Mouse (Mus musculus) stomach, embryonic 16.5 days (tissue): Measurements from ENCODE around the gene Mapkap1. TPM values are rescaled to one million over a fixed set of nuclear protein-coding genes. Genes with fewer than 3 reads are reported as not detected.

Source experiments
- ATAC-seq: fragments of 200-750 bp; cut with Nextera tagmentation; 2 replicates; pipeline ENCODE4 v1.8.0; 2017; ENCODE audit warnings: moderate number of reproducible peaks, moderate TSS enrichment; ENCODE audit not compliant: insufficient read depth, low FRiP score
- H3K27ac ChIP-seq: fragments of 300-500 bp; sonication (generic); 2 replicates; pipeline ENCODE4 v1.5.1; 2014; ENCODE audit warnings: low read length
- H3K27me3 ChIP-seq: fragments of 300-500 bp; sonication (generic); 2 replicates; pipeline ENCODE4 v1.6.1; 2014; ENCODE audit warnings: low read length, control low read depth, mixed read lengths; ENCODE audit not compliant: control insufficient read depth, insufficient read depth
- H3K36me3 ChIP-seq: fragments of 300-500 bp; sonication (generic); 2 replicates; pipeline ENCODE4 v1.6.1; 2014; ENCODE audit warnings: low read length; ENCODE audit not compliant: control insufficient read depth, insufficient read depth
- H3K4me1 ChIP-seq: fragments of 300-500 bp; sonication (generic); 2 replicates; pipeline ENCODE4 v1.6.1; 2014; ENCODE audit warnings: low read length, control low read depth, mixed read lengths; ENCODE audit not compliant: control insufficient read depth, insufficient read depth
- H3K4me2 ChIP-seq: fragments of 300-500 bp; sonication (generic); 2 replicates; pipeline ENCODE4 v1.6.1; 2014; ENCODE audit warnings: low read depth, low read length, mixed read lengths
- H3K4me3 ChIP-seq: fragments of 300-500 bp; sonication (generic); replicated peaks from 2 replicates; pipeline ENCODE4 v1.5.1; 2014; ENCODE audit warnings: mild to moderate bottlenecking, low read length
- H3K9ac ChIP-seq: fragments of 300-500 bp; sonication (generic); 2 replicates; pipeline ENCODE4 v1.6.1; 2014; ENCODE audit warnings: low read length
- H3K9me3 ChIP-seq: fragments of 300-500 bp; sonication (generic); replicated peaks from 2 replicates; pipeline ENCODE4 v1.6.1; 2016; ENCODE audit warnings: low read length, control low read depth; ENCODE audit not compliant: control insufficient read depth
- WGBS: fragments of 180-500 bp; shearing (Covaris S2); extraction: QIAGEN DNeasy Blood & Tissue Kit; methylation state at CpG from one replicate; pipeline ENCODE4 v1.1.7; 2014; 5-methylcytosine and 5-hydroxymethylcytosine counted together
- polyA plus RNA-seq: library from polyadenylated mRNA; unstranded; fragments of >200 nt; fragmentation: Nextera tagmentation; extraction: Ambion mirVana; gene quantifications from 2 replicates; pipeline ENCODE4 v1.2.1, GENCODE M21; 2015

Mapkap1 gene
- polyA plus RNA-seq, 1 experiment from 2014 or later: 66.9 TPM

GRCm38 (mm10) chr2:34667820-34668219 lies 261.2 kb downstream of the Mapkap1 start:
- Histone ChIP-seq H3K27me3 (no peaks in the 10 kb centered on the region), H3K36me3 (no peaks in the 10 kb centered on the region), H3K4me1 (peaks cover 7% of the 10 kb centered on the region; the same call in 1 of the 2 replicates), H3K4me2 (no peak overlapping the region), H3K4me3 (no peak overlapping the region), H3K27ac (no peak overlapping the region), H3K9me3 (no peaks in the 10 kb centered on the region), H3K9ac (no peak overlapping the region)
- no peak for ATAC-seq
- 44% methylated on average over 10 of the region's 10 CpGs for WGBS

GRCm38 (mm10) chr2:34668440-34669191 lies 262.0 kb downstream of the Mapkap1 start:
- H3K9ac ChIP-seq: 0 out of 2 replicates have a peak overlapping the region, but pooled peaks have one; percentile 10
- no peaks in the 10 kb centered on the region for H3K27me3 ChIP-seq
- H3K4me2 ChIP-seq: 0 out of 2 replicates have a peak overlapping the region, but pooled peaks have one; percentile 12
- WGBS: 25% methylated on average over 17 of the region's 17 CpGs
- no peaks in the 10 kb centered on the region for H3K36me3 ChIP-seq
- H3K4me1 ChIP-seq: peaks cover 7% of the 10 kb centered on the region; the same call in 1 of the 2 replicates
- no peak overlapping the region for H3K4me3 ChIP-seq
- no peak overlapping the region for H3K27ac ChIP-seq
- no peaks in the 10 kb centered on the region for H3K9me3 ChIP-seq
- no peak; the same call in 1 of the 2 replicates for ATAC-seq

GRCm38 (mm10) chr2:34669203-34669746 lies 262.7 kb downstream of the Mapkap1 start:
- Histone ChIP-seq H3K9me3 (no peaks in the 10 kb centered on the region), H3K27ac (no peak overlapping the region), H3K27me3 (no peaks in the 10 kb centered on the region), H3K4me2 (no peak overlapping the region), H3K9ac (0 out of 2 replicates have a peak overlapping the region, but pooled peaks have one; percentile 3), H3K36me3 (no peaks in the 10 kb centered on the region), H3K4me3 (no peak overlapping the region), H3K4me1 (peaks cover 7% of the 10 kb centered on the region; the same call in 1 of the 2 replicates)
- 45% methylated on average over 8 of the region's 8 CpGs for WGBS
- ATAC-seq: no peak

- H3K4me2 ChIP-seq: no peak overlapping the region
- peaks cover 7% of the 10 kb centered on the region; the same call in 1 of the 2 replicates for H3K4me1 ChIP-seq
- H3K27ac ChIP-seq: no peak overlapping the region
- peaks cover under 1% of the 10 kb centered on the region; the same call in 1 of the 2 replicates for H3K36me3 ChIP-seq
- H3K9me3 ChIP-seq: no peaks in the 10 kb centered on the region
- no peak for ATAC-seq
- WGBS: 83% methylated on average over 6 of the region's 6 CpGs
- no peak overlapping the region for H3K4me3 ChIP-seq
- no peaks in the 10 kb centered on the region for H3K27me3 ChIP-seq
- H3K9ac ChIP-seq: no peak overlapping the region
Observed at GRCm38 (mm10) chr2:34670470-34670869, 263.9 kb downstream of the Mapkap1 start.

GRCm38 (mm10) chr2:34671385-34672026 lies 264.9 kb downstream of the Mapkap1 start:
- H3K4me2 ChIP-seq: peak overlapping the region; percentile 61
- no peaks in the 10 kb centered on the region for H3K27me3 ChIP-seq
- WGBS: 22% methylated on average over 31 of the region's 31 CpGs
- H3K27ac ChIP-seq: peak overlapping the region; percentile 6; the same call in 1 of the 2 replicates
- H3K9me3 ChIP-seq: no peaks in the 10 kb centered on the region
- peaks cover 7% of the 10 kb centered on the region; the same call in 1 of the 2 replicates for H3K4me1 ChIP-seq
- peak; percentile 74; the same call in 1 of the 2 replicates for ATAC-seq
- peaks cover 4% of the 10 kb centered on the region; the same call in 1 of the 2 replicates for H3K36me3 ChIP-seq
- H3K9ac ChIP-seq: peak overlapping the region; percentile 63
- H3K4me3 ChIP-seq: peak overlapping the region; percentile 42

- Histone ChIP-seq H3K27me3 (no peaks in the 10 kb centered on the region), H3K27ac (no peak overlapping the region), H3K9ac (no peak overlapping the region), H3K4me3 (no peak overlapping the region), H3K36me3 (peaks cover 7% of the 10 kb centered on the region), H3K4me1 (peaks cover 6% of the 10 kb centered on the region; the same call in 1 of the 2 replicates), H3K9me3 (no peaks in the 10 kb centered on the region), H3K4me2 (no peak overlapping the region)
- no peak for ATAC-seq
- WGBS: 83% methylated on average over 11 of the region's 11 CpGs
Observed at GRCm38 (mm10) chr2:34673846-34674245, 267.3 kb downstream of the Mapkap1 start.

Other genes starting within 250 kb of the Mapkap1 start
- gene Pbx3, start 33.6 kb upstream of the Mapkap1 start, polyA plus RNA-seq: 19.2 and 20.8 TPM in 2 replicates